Mouse (Mus musculus): ENCODE measurements around the gene Nipal3.

DNA sequence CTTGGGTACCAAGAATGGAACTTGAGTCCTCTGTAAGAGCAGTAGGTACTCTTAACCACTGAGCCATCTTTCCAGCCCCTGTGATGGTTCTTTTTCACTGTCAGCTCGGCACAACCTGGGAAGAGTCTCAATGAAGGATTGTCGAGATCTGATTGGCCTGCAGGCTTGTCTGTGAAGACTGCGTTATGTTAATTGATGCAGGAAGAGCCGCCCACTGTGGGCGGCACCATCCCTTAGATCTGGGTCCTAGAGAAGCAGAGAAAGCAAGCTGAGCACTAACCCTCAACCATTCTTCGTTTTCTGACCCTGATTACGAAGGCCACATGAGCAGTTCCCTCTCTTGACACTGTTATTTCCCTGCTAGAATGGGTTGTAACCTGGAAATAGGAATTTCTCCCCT, 5.6 kb downstream of the Nipal3 start:
- TF ChIP-seq EP300 (IDR thresholded peaks at IDR 0.05; ENCODE audit: low read depth) (no peak), CTCF (IDR thresholded peaks at IDR 0.05; ENCODE audit: low read depth) (no peak)

Measured in liver, postnatal 0 days (tissue).